Comparison of ENCODE assay signal across 11 mouse cellular contexts in genomic region chr12:51100868-51101267, GRCm38 (mm10).
A peak's percentile ranks its signal among the peaks of the same experiment; 100 is the strongest.
DNase-seq lines count a peak whose midpoint lies in the region; ATAC-seq and TF ChIP-seq lines count a peak whose summit lies in the region.
"Had no signal": no experiment of that assay in that cellular context is flagged by ENCODE, and none has a peak within 500 bp of the region (broad histone marks: within the 10 kb centered on the region; RNA-seq: fewer than 3 reads in every experiment).

No protein-coding gene starts in this region.

- H3K9me3 ChIP-seq in kidney, embryonic 15.5 days (replicated peaks): no peaks in the 10 kb centered on the region
- H3K9me3 ChIP-seq in lung, embryonic 14.5 days (ENCODE audit: low read depth, low read length): no peaks in the 10 kb centered on the region
- H3K9me3 ChIP-seq: embryonic facial prominence, embryonic 12.5 days; liver, embryonic 13.5 days had no signal

- WGBS in kidney, embryonic 15.5 days: 67% methylated on average over 5 of the region's 5 CpGs
- 50% methylated on average over 5 of the region's 5 CpGs for WGBS in lung, embryonic 14.5 days
- 68% methylated on average over 5 of the region's 5 CpGs for WGBS in lung, adult 2 months
- 48% methylated on average over 5 of the region's 5 CpGs for WGBS in cerebellum, adult 2 months

- no peak overlapping the region for H3K9ac ChIP-seq in kidney, embryonic 15.5 days
- no peak overlapping the region for H3K9ac ChIP-seq in lung, embryonic 14.5 days
- H3K9ac ChIP-seq: embryonic facial prominence, embryonic 12.5 days; hindbrain, embryonic 14.5 days; liver, embryonic 13.5 days had no signal

- H3K36me3 ChIP-seq in kidney, embryonic 15.5 days: no peaks in the 10 kb centered on the region
- H3K36me3 ChIP-seq in lung, embryonic 14.5 days (ENCODE audit: insufficient read depth): no peaks in the 10 kb centered on the region
- H3K36me3 ChIP-seq: embryonic facial prominence, embryonic 12.5 days; liver, embryonic 13.5 days had no signal

- H3K4me2 ChIP-seq in kidney, embryonic 15.5 days: no peak overlapping the region
- no peak overlapping the region for H3K4me2 ChIP-seq in lung, embryonic 14.5 days
- H3K4me2 ChIP-seq: embryonic facial prominence, embryonic 12.5 days; hindbrain, embryonic 14.5 days; liver, embryonic 13.5 days had no signal

- no peak for TF ChIP-seq POLR2A in lung, adult 2 months (IDR thresholded peaks at IDR 0.05; ENCODE audit: borderline replicate concordance, extremely low read depth, low read depth, low read length)
- TF ChIP-seq POLR2A in cerebellum, adult 2 months (IDR thresholded peaks at IDR 0.05; ENCODE audit: borderline replicate concordance, insufficient read depth, low read length): no peak

- peak overlapping the region; percentile 27; the same call in 1 of the 2 replicates for H3K27ac ChIP-seq in kidney, embryonic 15.5 days
- no peak overlapping the region for H3K27ac ChIP-seq in lung, embryonic 14.5 days (ENCODE audit: low read depth)
- H3K27ac ChIP-seq in cerebellum, adult 2 months (ENCODE audit: insufficient read depth, low read length): no peak overlapping the region
- H3K27ac ChIP-seq: embryonic facial prominence, embryonic 12.5 days; hindbrain, embryonic 14.5 days; liver, embryonic 13.5 days had no signal

- ATAC-seq in kidney, embryonic 15.5 days (replicated peaks; ENCODE audit: low FRiP score): peak; percentile 78; the same call in 1 of the 2 replicates
- peak; percentile 90 for ATAC-seq in lung, embryonic 14.5 days (ENCODE audit: insufficient read depth)
- ATAC-seq: Patski had no signal

- no peak for TF ChIP-seq CTCF in lung, embryonic 14.5 days (IDR thresholded peaks at IDR 0.05; ENCODE audit: low read depth)
- no peak for TF ChIP-seq CTCF in lung, adult 2 months (IDR thresholded peaks at IDR 0.05; ENCODE audit: insufficient read depth, low read length)
- TF ChIP-seq CTCF in cerebellum, adult 2 months (IDR thresholded peaks at IDR 0.05; ENCODE audit: borderline replicate concordance, insufficient read depth, low read depth, low read length): no peak

- H3K4me3 ChIP-seq in kidney, embryonic 15.5 days (replicated peaks): no peak overlapping the region
- H3K4me3 ChIP-seq in lung, embryonic 14.5 days (ENCODE audit: low read depth, low read length): no peak overlapping the region
- no peak overlapping the region for H3K4me3 ChIP-seq in lung, adult 2 months (replicated peaks; ENCODE audit: extremely low read depth, low read depth, low read length)
- no peak overlapping the region for H3K4me3 ChIP-seq in cerebellum, adult 2 months (replicated peaks; ENCODE audit: insufficient read depth, low read depth, low read length)
- H3K4me3 ChIP-seq: embryonic facial prominence, embryonic 12.5 days; liver, embryonic 13.5 days had no signal

- H3K27me3 ChIP-seq in kidney, embryonic 15.5 days: no peaks in the 10 kb centered on the region
- no peaks in the 10 kb centered on the region for H3K27me3 ChIP-seq in lung, embryonic 14.5 days (ENCODE audit: insufficient read depth, low read length)
- H3K27me3 ChIP-seq in cerebellum, adult 2 months (ENCODE audit: control insufficient read depth, insufficient read depth, low read length): no peaks in the 10 kb centered on the region
- H3K27me3 ChIP-seq: embryonic facial prominence, embryonic 12.5 days; liver, embryonic 13.5 days had no signal

- DNase-seq in kidney, adult 11 months: no peak
- peak; percentile 77 for DNase-seq in lung, embryonic 14.5 days
- no peak for DNase-seq in lung, adult 2 months
- peak; percentile 67 for DNase-seq in layer of hippocampus, adult 9-11 months
- peak; percentile 16 for DNase-seq in right cerebral cortex, postnatal 14 days
- DNase-seq in cerebellum, adult 2 months: no peak
- DNase-seq: liver, embryonic 13.5 days had no signal

- no peaks in the 10 kb centered on the region for H3K4me1 ChIP-seq in kidney, embryonic 15.5 days
- no peaks in the 10 kb centered on the region for H3K4me1 ChIP-seq in lung, embryonic 14.5 days (ENCODE audit: insufficient read depth)
- no peaks in the 10 kb centered on the region for H3K4me1 ChIP-seq in lung, adult 2 months (ENCODE audit: control insufficient read depth, insufficient read depth, low read length)
- H3K4me1 ChIP-seq in cerebellum, adult 2 months (ENCODE audit: control insufficient read depth, insufficient read depth, low read length): no peaks in the 10 kb centered on the region
- H3K4me1 ChIP-seq: embryonic facial prominence, embryonic 12.5 days; liver, embryonic 13.5 days had no signal

Comparison
In these comparisons a context has a peak if more than half of its experiments do, and no peak if none do; other contexts are left out.
1. DNase-seq: peak in lung, embryonic 14.5 days (single experiment), layer of hippocampus, adult 9-11 months (single experiment) and right cerebral cortex, postnatal 14 days (single experiment); none in kidney, adult 11 months (single experiment), lung, adult 2 months (single experiment) and cerebellum, adult 2 months (0 of 2).